In the genomic region with DNA sequence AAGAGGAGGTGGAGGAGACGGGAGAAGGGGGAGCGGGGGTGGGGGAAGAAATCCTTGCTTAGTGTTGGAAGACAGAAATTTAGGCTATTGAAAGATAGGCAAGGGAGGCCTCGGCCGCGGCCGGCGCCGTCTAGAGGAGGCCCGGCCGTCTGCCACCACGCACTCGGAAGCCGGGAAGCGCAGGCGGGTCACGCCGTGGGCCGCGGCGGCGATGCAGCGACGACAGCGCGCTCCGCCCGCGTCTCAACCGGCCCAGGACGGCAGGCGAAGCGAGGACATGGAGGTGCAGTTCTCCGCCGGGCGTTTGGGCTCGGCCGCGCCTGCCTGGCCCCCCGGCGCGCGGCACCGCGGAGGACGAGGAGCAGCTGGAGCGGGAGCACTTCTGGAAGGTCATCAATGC, we compare ENCODE assay signal across 11 mouse cellular contexts.
DNase-seq lines count a peak whose midpoint lies in the region; ATAC-seq and TF ChIP-seq lines count a peak whose summit lies in the region.
"Had no signal": no experiment of that assay in that cellular context is flagged by ENCODE, and none has a peak within 500 bp of the region (broad histone marks: within the 10 kb centered on the region; RNA-seq: fewer than 3 reads in every experiment).

No protein-coding gene starts in this region.

- no peak for ATAC-seq in heart, embryonic 15.5 days (replicated peaks; ENCODE audit: insufficient number of reproducible peaks, insufficient read depth, low FRiP score, low read depth)
- no peak for ATAC-seq in midbrain, embryonic 13.5 days
- ATAC-seq in intestine, embryonic 15.5 days, result no peak; the same call in 1 of the 2 replicates
- ATAC-seq: lung, postnatal 0 days had no signal

- H3K9ac ChIP-seq in heart, embryonic 15.5 days, result no peak overlapping the region
- H3K9ac ChIP-seq in midbrain, embryonic 13.5 days (replicated peaks), result no peak overlapping the region
- H3K9ac ChIP-seq in intestine, embryonic 15.5 days, result no peak overlapping the region

- H3K27ac ChIP-seq in heart, embryonic 15.5 days, result no peak overlapping the region
- no peak overlapping the region for H3K27ac ChIP-seq in midbrain, embryonic 10.5 days (replicated peaks)
- no peak overlapping the region for H3K27ac ChIP-seq in midbrain, embryonic 13.5 days
- H3K27ac ChIP-seq in intestine, embryonic 15.5 days, result no peak overlapping the region
- H3K27ac ChIP-seq in cerebellum, adult 2 months (ENCODE audit: insufficient read depth, low read length), result no peak overlapping the region

- H3K4me1 ChIP-seq in heart, embryonic 15.5 days (replicated peaks), result no peaks in the 10 kb centered on the region
- no peaks in the 10 kb centered on the region for H3K4me1 ChIP-seq in midbrain, embryonic 10.5 days
- H3K4me1 ChIP-seq in midbrain, embryonic 13.5 days (replicated peaks), result no peaks in the 10 kb centered on the region
- H3K4me1 ChIP-seq in intestine, embryonic 15.5 days (replicated peaks), result no peaks in the 10 kb centered on the region
- no peaks in the 10 kb centered on the region for H3K4me1 ChIP-seq in cerebellum, adult 2 months (ENCODE audit: control insufficient read depth, insufficient read depth, low read length)

- intact Hi-C loops in heart, postnatal 14 days (cut with DNase I), result no loop called here

- H3K4me2 ChIP-seq in heart, embryonic 15.5 days, result peak overlapping the region; percentile 46
- H3K4me2 ChIP-seq in midbrain, embryonic 13.5 days (replicated peaks), result no peak overlapping the region
- H3K4me2 ChIP-seq in intestine, embryonic 15.5 days (replicated peaks), result peak overlapping the region; percentile 57

- TF ChIP-seq POLR2A in cerebellum, adult 2 months (IDR thresholded peaks at IDR 0.05; ENCODE audit: borderline replicate concordance, insufficient read depth, low read length), result no peak

- no peaks in the 10 kb centered on the region for H3K9me3 ChIP-seq in heart, embryonic 15.5 days (replicated peaks)
- peaks cover 43% of the 10 kb centered on the region for H3K9me3 ChIP-seq in midbrain, embryonic 10.5 days (replicated peaks)
- H3K9me3 ChIP-seq in midbrain, embryonic 13.5 days, result peaks cover 21% of the 10 kb centered on the region
- H3K9me3 ChIP-seq in intestine, embryonic 15.5 days, result no peaks in the 10 kb centered on the region

- no peak for TF ChIP-seq CTCF in cerebellum, adult 2 months (IDR thresholded peaks at IDR 0.05; ENCODE audit: borderline replicate concordance, insufficient read depth, low read depth, low read length)

- 4% methylated on average over 43 of the region's 46 CpGs for WGBS in heart, embryonic 15.5 days
- 14% methylated on average over 46 of the region's 46 CpGs for WGBS in midbrain, embryonic 10.5 days
- 15% methylated on average over 46 of the region's 46 CpGs for WGBS in midbrain, embryonic 13.5 days
- WGBS in intestine, embryonic 15.5 days, result 6% methylated on average over 46 of the region's 46 CpGs
- 25% methylated on average over 46 of the region's 46 CpGs for WGBS in cerebellum, adult 2 months

- no peaks in the 10 kb centered on the region for H3K27me3 ChIP-seq in heart, embryonic 15.5 days
- no peaks in the 10 kb centered on the region for H3K27me3 ChIP-seq in midbrain, embryonic 10.5 days (ENCODE audit: low read depth, poor library complexity, severe bottlenecking)
- no peaks in the 10 kb centered on the region for H3K27me3 ChIP-seq in midbrain, embryonic 13.5 days
- no peaks in the 10 kb centered on the region for H3K27me3 ChIP-seq in intestine, embryonic 15.5 days (replicated peaks)
- H3K27me3 ChIP-seq in cerebellum, adult 2 months (ENCODE audit: control insufficient read depth, insufficient read depth, low read length), result no peaks in the 10 kb centered on the region

- 0 out of 2 replicates have a peak overlapping the region, but pooled peaks have one; percentile 4 for H3K4me3 ChIP-seq in heart, embryonic 15.5 days
- H3K4me3 ChIP-seq in midbrain, embryonic 10.5 days, result peak overlapping the region; percentile 20; the same call in 1 of the 2 replicates
- no peak overlapping the region for H3K4me3 ChIP-seq in midbrain, embryonic 13.5 days (replicated peaks)
- peak overlapping the region; percentile 19; the same call in 1 of the 2 replicates for H3K4me3 ChIP-seq in intestine, embryonic 15.5 days (replicated peaks)
- no peak overlapping the region for H3K4me3 ChIP-seq in cerebellum, adult 2 months (replicated peaks; ENCODE audit: insufficient read depth, low read depth, low read length)

- no peaks in the 10 kb centered on the region for H3K36me3 ChIP-seq in heart, embryonic 15.5 days
- H3K36me3 ChIP-seq in midbrain, embryonic 10.5 days, result no peaks in the 10 kb centered on the region
- H3K36me3 ChIP-seq in midbrain, embryonic 13.5 days, result no peaks in the 10 kb centered on the region
- no peaks in the 10 kb centered on the region for H3K36me3 ChIP-seq in intestine, embryonic 15.5 days

- DNase-seq in heart, postnatal 14 days, result no peak
- DNase-seq in midbrain, embryonic 10.5 days (ENCODE audit: low spot score), result no peak
- peak; percentile 3 for DNase-seq in testis, postnatal 14 days (ENCODE audit: low spot score)
- no peak for DNase-seq in cerebellum, adult 2 months
- no peak for DNase-seq in cerebellum, adult 8-10 months
- DNase-seq: kidney, adult 11 months; thymus, adult 18-20 months had no signal

Comparison
In these comparisons a context has a peak if more than half of its experiments do, and no peak if none do; other contexts are left out.
1. H3K4me3 ChIP-seq: peak in heart, embryonic 15.5 days (single experiment), midbrain, embryonic 10.5 days (single experiment) and intestine, embryonic 15.5 days (single experiment); none in midbrain, embryonic 13.5 days (single experiment) and cerebellum, adult 2 months (single experiment).